Mouse (Mus musculus): ENCODE data around the gene Atf4. TPM values are rescaled to one million over a fixed set of nuclear protein-coding genes. Genes with fewer than 3 reads are reported as not detected.

Atf4 gene
- total RNA-seq, 1 experiment, result 250 TPM

DNA sequence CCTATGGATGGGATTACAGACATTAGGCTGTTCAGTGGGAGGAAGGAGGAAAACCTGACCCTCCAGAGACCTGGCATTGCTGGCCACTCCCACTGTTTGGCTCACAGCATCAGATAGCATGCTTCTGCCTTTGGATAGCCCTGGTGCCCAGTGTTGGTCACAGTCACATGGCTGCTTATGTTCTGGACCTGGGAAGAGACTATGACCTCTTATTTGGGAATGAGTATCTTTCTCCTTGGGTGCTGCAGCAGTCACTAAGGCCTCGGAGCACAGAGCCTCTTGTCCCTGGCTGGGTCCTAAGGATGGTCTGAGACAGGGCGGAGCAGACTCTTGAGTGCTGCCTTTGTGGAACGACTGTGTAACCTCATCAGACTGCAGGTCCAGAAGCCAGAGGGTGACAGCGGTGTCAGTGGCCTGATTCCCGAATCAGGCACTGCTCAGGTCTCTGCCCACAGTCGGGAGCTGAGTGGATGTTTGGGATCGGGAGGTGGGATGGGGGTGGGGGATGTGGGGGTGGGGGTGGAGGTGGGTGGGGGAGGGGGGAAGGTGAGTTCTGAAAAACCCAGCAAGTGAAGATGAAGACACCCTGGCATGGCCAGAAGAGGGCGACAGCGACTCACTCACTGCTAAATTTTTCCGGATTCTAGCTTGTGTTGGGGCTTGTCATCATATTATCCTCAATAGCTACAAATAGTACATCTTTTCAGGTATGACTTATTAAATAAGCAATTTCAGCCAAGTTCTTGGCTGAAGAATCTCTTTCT, 39.1 kb upstream of the Atf4 start:
- Histone ChIP-seq H3K27ac (ENCODE audit: insufficient read depth, low read depth, low read length, poor library complexity, severe bottlenecking) (peak overlapping the region; percentile 30; the same call in 1 of the 2 replicates), H3K4me3 (ENCODE audit: insufficient read depth in 1 of 2, low read depth in 1 of 2, low read length in 2 of 2, poor library complexity in 1 of 2, severe bottlenecking in 1 of 2) (peak overlapping the region in 1 of 2 experiments; percentile 17; a peak in 1 of 4 replicates), H3K4me1 (ENCODE audit: control insufficient read depth in 2 of 2, insufficient read depth in 2 of 2, low read length in 2 of 2, poor library complexity in 1 of 2) (peaks cover 2 to 12% of the 10 kb centered on the region in 2 experiments; a peak in 1 of 4 replicates), H3K9me3 (ENCODE audit: control insufficient read depth, insufficient read depth, low read depth, low read length) (no peaks in the 10 kb centered on the region), H3K9ac (ENCODE audit: insufficient read depth, low read depth, low read length, poor library complexity, severe bottlenecking) (peak overlapping the region; percentile 28; the same call in 1 of the 2 replicates), H3K36me3 (ENCODE audit: control insufficient read depth, insufficient read depth, low read length, poor library complexity, severe bottlenecking) (no peaks in the 10 kb centered on the region)
- TF ChIP-seq CHD2 (IDR thresholded peaks at IDR 0.05; ENCODE audit: low read depth, low read length) (no peak), MAFK (IDR thresholded peaks at IDR 0.05; ENCODE audit: insufficient read depth, low read depth, low read length) (no peak), ZC3H11A (IDR thresholded peaks at IDR 0.05; ENCODE audit: borderline replicate concordance, low read depth, low read length) (no peak; the same call in 1 of the 2 replicates), HCFC1 (IDR thresholded peaks at IDR 0.05; ENCODE audit: borderline replicate concordance, insufficient read depth, low read length) (no peak), ZNF384 (IDR thresholded peaks at IDR 0.05; ENCODE audit: low read depth, low read length) (no peak)
- in situ Hi-C loops (cut with MboI; ENCODE audit: low sequenced_read_pairs in 2 of 2, unreplicated experiment in 2 of 2), result no loop called here
- DNase-seq (ENCODE audit: low read depth, low spot score), result no peak

DNA sequence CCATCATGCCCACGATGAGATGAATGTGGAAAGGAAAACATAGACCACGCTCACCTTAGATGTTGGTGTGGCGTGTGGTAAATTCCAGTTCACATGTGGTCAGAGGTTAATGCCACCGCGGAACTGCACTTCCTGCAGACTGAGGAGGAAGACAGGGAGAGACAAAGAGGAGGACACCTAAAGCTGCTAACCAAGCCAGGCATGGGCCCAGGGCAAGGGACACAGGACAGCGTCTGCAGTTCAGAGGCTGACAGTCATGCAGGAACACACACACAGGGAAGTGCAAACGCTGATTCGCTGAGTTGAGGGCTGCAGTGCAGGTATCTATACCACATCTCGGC, 38.5 kb upstream of the Atf4 start:
- no peak overlapping the region for H3K9ac ChIP-seq (ENCODE audit: insufficient read depth, low read depth, low read length, poor library complexity, severe bottlenecking)
- H3K27ac ChIP-seq (ENCODE audit: insufficient read depth, low read depth, low read length, poor library complexity, severe bottlenecking), result no peak overlapping the region
- DNase-seq (ENCODE audit: low read depth, low spot score), result no peak
- H3K4me1 ChIP-seq (ENCODE audit: control insufficient read depth in 2 of 2, insufficient read depth in 2 of 2, low read length in 2 of 2, poor library complexity in 1 of 2), result peaks cover 2 to 9% of the 10 kb centered on the region in 2 experiments; a peak in 1 of 4 replicates
- TF ChIP-seq CHD2 (IDR thresholded peaks at IDR 0.05; ENCODE audit: low read depth, low read length), result no peak
- no peak for TF ChIP-seq ZC3H11A (IDR thresholded peaks at IDR 0.05; ENCODE audit: borderline replicate concordance, low read depth, low read length)
- TF ChIP-seq MAFK (IDR thresholded peaks at IDR 0.05; ENCODE audit: insufficient read depth, low read depth, low read length), result no peak
- no peak for TF ChIP-seq HCFC1 (IDR thresholded peaks at IDR 0.05; ENCODE audit: borderline replicate concordance, insufficient read depth, low read length)
- TF ChIP-seq ZNF384 (IDR thresholded peaks at IDR 0.05; ENCODE audit: low read depth, low read length), result no peak
- H3K4me3 ChIP-seq (ENCODE audit: insufficient read depth in 1 of 2, low read depth in 1 of 2, low read length in 2 of 2, poor library complexity in 1 of 2, severe bottlenecking in 1 of 2), result no peak overlapping the region
- no peaks in the 10 kb centered on the region for H3K9me3 ChIP-seq (ENCODE audit: control insufficient read depth, insufficient read depth, low read depth, low read length)
- H3K36me3 ChIP-seq (ENCODE audit: control insufficient read depth, insufficient read depth, low read length, poor library complexity, severe bottlenecking), result no peaks in the 10 kb centered on the region
- in situ Hi-C loops (cut with MboI; ENCODE audit: low sequenced_read_pairs in 2 of 2, unreplicated experiment in 2 of 2), result no loop called here

DNA sequence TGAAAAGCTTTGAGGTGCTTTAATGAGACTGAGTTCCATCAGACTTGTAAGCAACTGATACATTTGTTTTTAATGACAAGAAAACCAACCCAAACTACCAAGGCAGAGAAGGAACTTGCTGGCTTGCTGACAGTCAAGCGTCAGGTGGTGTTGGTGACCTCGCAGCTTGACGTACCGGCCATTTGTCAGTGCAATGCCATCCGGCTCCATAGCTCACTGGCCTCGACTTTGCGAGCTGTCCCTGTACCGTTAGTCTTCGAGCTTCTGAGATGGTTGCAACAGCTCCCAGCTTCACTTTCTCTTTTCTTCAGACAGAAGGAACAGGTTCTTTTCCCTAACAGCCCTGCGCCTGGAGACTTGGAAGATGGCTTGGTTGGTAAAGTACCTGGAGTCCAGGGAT, 37.5 kb upstream of the Atf4 start:
- no peak overlapping the region for H3K4me3 ChIP-seq (ENCODE audit: insufficient read depth in 1 of 2, low read depth in 1 of 2, low read length in 2 of 2, poor library complexity in 1 of 2, severe bottlenecking in 1 of 2)
- no peak overlapping the region for H3K27ac ChIP-seq (ENCODE audit: insufficient read depth, low read depth, low read length, poor library complexity, severe bottlenecking)
- H3K9me3 ChIP-seq (ENCODE audit: control insufficient read depth, insufficient read depth, low read depth, low read length), result no peaks in the 10 kb centered on the region
- H3K9ac ChIP-seq (ENCODE audit: insufficient read depth, low read depth, low read length, poor library complexity, severe bottlenecking), result no peak overlapping the region
- in situ Hi-C loops (cut with MboI; ENCODE audit: low sequenced_read_pairs in 2 of 2, unreplicated experiment in 2 of 2), result no loop called here
- H3K36me3 ChIP-seq (ENCODE audit: control insufficient read depth, insufficient read depth, low read length, poor library complexity, severe bottlenecking), result no peaks in the 10 kb centered on the region
- H3K4me1 ChIP-seq (ENCODE audit: control insufficient read depth in 2 of 2, insufficient read depth in 2 of 2, low read length in 2 of 2, poor library complexity in 1 of 2), result peaks cover 2 to 9% of the 10 kb centered on the region in 2 experiments; a peak in 1 of 4 replicates
- TF ChIP-seq ZNF384 (IDR thresholded peaks at IDR 0.05; ENCODE audit: low read depth, low read length) (no peak), CHD2 (IDR thresholded peaks at IDR 0.05; ENCODE audit: low read depth, low read length) (no peak), MAFK (IDR thresholded peaks at IDR 0.05; ENCODE audit: insufficient read depth, low read depth, low read length) (no peak), ZC3H11A (IDR thresholded peaks at IDR 0.05; ENCODE audit: borderline replicate concordance, low read depth, low read length) (no peak), HCFC1 (IDR thresholded peaks at IDR 0.05; ENCODE audit: borderline replicate concordance, insufficient read depth, low read length) (no peak)
- no peak for DNase-seq (ENCODE audit: low read depth, low spot score)

DNA sequence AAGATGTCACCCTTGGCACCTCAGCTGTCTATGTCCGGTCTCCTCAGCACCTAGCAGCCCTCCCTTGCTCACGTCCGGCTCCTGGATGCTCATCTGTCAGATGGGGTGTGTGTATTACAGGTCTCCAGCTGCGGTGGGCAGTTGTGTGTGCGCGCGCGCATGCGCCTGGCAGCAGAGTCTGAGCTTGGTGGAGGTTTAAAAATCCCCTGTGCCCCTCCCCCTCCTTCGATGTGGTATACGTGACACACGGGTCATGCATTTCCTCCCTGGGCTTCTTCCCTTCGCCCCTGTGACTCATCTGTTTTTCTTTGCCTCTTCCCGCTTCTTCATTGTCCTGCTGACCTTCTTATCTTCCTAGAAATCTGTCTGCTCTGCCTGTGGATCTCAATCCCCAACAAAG, 35.8 kb upstream of the Atf4 start:
- peak; percentile 60 for TF ChIP-seq MAFK (IDR thresholded peaks at IDR 0.05; ENCODE audit: insufficient read depth, low read depth, low read length)
- TF ChIP-seq ZC3H11A (IDR thresholded peaks at IDR 0.05; ENCODE audit: borderline replicate concordance, low read depth, low read length), result no peak
- peak overlapping the region; percentile 67 for H3K9ac ChIP-seq (ENCODE audit: insufficient read depth, low read depth, low read length, poor library complexity, severe bottlenecking)
- H3K4me1 ChIP-seq (ENCODE audit: control insufficient read depth in 2 of 2, insufficient read depth in 2 of 2, low read length in 2 of 2, poor library complexity in 1 of 2), result peaks cover 2 to 9% of the 10 kb centered on the region in 2 experiments; a peak in 1 of 4 replicates
- peak overlapping the region; percentile 34 to 49 for H3K4me3 ChIP-seq (ENCODE audit: insufficient read depth in 1 of 2, low read depth in 1 of 2, low read length in 2 of 2, poor library complexity in 1 of 2, severe bottlenecking in 1 of 2)
- H3K9me3 ChIP-seq (ENCODE audit: control insufficient read depth, insufficient read depth, low read depth, low read length), result no peaks in the 10 kb centered on the region
- no peaks in the 10 kb centered on the region for H3K36me3 ChIP-seq (ENCODE audit: control insufficient read depth, insufficient read depth, low read length, poor library complexity, severe bottlenecking)
- peak overlapping the region; percentile 93 for H3K27ac ChIP-seq (ENCODE audit: insufficient read depth, low read depth, low read length, poor library complexity, severe bottlenecking)
- in situ Hi-C loops (cut with MboI; ENCODE audit: low sequenced_read_pairs in 2 of 2, unreplicated experiment in 2 of 2), result no loop called here
- DNase-seq (ENCODE audit: low read depth, low spot score), result no peak
